Mouse (Mus musculus): Measurements from ENCODE around the gene Exoc4.

Gene Exoc4

DNA sequence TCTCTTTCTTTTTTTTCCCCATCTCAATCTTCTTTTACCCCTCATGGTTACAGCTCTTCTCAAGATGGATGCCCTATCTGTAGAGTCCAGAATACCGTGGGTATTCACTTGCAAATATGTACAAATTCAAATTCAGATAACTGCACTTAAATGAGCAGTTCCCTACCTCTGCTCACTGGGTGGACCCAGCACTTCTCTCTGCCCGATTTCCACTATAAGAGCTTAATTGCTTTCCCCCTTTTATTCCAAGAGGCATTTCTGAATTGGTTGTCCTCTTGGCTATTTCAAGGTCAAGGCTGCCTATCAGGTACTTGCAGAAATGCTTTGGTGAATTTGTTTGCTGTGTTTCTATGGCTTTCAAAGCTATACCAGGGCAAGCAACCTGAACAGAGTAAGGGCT is 521.1 kb downstream of the Exoc4 start:
- no peak for DNase-seq

DNA sequence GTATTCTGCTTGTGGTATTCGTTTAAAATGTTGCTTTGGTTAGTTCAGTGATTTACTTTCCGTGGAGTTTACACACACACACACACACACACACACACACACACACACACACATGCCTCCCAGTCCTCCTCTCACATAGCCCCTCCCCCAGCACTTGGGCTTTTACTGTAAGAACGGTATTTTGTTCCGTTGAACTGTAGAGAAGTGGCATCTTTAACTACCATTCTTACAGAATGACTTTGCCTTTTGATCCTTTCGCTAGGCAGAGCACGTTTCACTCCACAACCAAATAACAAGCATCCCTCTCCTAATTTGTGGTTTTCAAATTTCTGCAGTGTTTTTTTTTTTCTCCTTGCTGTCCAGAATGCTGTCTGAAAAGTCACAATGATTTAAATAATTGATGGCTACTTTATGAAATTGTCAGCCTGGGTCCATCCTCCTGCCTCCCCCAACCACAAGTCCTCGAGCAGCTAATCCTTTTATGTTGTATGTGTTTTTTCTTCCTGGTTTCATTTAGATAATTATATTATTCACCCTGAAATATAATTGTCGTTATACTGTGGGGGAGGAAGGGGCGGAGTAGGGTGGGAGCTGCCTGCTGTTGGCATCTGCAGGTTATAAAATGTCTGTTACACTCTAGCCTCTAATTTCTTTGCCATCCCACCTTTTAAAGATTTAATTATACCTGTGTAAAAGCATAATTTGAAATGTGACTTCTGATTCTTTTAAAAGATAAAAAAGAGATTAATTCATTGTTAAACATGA is 523.8 kb downstream of the Exoc4 start:
- no peak for DNase-seq

DNA sequence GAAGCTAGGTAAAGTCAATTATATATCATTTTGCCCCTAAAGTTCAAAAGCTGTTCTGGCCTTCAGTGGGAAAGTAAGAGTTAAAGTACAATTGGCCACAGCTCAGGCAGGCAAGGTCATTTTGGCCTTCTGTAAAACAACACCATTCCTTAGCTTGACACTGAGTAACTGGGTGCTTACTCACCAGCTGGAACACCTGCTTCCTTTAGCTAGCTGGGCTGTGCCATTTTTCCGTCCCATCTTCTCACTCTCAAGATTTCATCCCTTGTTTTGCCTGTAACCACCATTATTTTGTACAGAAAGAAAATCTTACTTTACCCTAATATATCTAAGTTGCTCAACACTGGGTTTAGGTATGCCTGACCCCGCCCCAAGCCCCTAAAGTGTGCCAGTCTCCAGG is 543.7 kb downstream of the Exoc4 start:
- DNase-seq: no peak

DNA sequence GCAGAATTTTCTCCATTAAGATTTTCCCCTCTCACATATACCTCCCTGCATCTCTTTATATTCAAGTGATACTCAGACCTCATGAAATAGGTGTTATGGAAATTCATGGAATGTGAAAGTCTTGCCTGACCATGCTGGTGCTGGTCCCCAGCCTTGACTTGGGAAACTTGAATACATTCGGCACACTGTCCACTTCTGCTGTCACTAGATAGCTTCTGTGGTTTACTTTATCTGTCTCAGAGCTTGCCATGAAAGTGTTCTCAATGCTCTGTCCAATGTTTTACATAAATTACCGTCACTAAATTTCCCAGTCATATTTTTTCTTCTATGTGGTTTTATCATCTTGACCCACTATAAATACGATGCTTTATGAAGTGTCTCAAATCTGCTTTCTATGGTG is 552.4 kb downstream of the Exoc4 start:
- no peak for DNase-seq

DNA sequence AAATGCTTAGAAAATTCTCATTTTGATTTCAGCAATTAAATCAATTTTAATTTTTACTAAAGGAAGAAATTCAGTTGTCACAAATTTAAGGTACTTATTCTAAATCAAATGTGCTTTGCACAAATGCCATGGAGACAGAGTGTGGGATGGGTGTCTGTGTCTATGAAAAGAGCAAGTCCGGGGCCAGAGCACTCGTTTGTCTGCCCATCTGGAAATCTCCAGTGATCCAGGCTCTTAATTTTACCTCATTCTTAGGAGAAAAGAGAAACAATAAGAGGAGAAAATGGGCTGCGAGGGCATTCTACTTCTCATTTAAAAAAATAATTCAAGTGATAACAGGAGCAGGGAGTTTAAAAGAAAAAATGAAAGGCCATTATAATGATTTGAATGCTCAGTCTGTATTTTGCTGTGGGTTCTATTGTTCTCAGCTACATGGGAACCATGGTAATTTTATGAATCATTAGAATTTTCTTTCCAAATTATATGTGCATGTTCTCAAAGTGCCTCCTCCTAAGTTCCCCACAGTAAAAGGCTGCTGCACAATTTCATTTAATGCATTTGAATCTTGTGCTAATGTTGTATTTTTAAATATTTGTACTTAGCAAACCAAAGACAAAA is 554.7 kb downstream of the Exoc4 start:
- no peak for DNase-seq

DNA sequence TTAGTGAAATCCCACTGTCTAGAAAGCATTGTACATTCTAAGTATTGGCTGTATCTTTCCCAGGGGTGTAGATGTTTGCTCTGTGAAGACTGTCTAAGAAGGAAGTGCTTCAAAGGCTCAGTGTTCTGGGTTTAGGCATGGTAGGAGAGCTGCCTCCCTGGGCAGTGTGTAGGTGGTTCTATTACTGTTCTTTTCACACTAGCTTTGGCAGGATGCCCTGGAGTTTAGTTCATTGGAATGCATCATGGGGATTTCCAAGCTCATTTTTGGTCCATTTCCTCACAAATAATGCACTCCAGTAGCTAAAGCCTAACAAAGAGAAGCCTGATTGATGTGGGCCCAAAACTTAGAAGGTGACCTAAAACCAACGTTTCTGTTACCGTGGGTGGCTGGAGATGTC is 555.9 kb downstream of the Exoc4 start:
- peak; percentile 12 for DNase-seq

DNA sequence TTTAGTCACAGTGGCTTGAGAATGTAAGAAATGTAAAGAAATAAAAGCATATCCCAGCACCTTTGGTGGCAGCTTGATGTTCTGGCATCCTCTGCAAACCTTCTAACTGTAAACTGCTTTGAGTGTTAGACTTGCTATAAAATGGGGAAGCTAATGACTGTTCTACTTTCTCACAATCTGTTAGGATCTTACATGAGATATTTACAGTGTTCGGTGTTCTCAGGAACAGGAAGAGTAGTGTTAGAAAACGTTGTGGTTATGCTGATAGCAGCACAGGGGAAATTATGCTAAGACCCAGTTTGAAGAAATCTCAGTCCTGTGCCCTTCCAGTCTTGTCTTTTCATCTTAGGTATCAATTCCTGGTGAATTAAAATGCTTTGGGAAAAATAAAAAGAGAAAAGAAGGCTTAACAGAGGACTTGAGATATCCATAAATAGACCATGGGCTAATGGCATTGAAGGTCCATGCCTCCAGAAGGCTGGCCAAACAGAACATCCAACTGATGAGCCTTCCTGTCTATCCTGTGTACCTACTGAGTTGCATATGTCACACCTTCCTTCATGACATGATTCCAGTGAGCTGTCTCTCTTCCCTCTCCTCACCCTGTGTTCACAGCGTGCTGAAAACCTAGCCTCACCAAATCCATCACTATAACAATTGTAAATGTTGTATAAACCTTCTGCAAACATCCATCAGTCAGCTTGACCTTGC is 557.3 kb downstream of the Exoc4 start:
- no peak for DNase-seq

DNA sequence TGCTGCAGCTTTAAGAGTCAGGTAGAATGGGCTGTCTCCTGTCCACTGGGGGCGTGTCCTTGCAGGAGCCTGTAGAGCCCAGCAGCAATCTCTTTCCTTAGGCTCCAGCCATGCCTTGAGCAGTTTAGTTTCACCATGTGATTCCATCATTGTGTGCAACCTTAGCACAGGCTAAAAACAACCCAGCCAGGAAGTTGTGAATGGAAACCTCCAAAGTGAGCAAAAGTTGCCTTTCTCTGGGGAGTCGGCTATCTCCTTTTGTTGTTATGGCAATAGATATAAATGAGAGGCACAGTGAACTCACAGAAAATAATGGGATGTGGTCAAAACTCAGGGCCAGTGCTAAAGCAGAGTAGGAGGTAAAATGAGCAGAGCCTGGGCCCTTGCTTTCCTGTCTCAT is 565.5 kb downstream of the Exoc4 start:
- no peak for DNase-seq

DNA sequence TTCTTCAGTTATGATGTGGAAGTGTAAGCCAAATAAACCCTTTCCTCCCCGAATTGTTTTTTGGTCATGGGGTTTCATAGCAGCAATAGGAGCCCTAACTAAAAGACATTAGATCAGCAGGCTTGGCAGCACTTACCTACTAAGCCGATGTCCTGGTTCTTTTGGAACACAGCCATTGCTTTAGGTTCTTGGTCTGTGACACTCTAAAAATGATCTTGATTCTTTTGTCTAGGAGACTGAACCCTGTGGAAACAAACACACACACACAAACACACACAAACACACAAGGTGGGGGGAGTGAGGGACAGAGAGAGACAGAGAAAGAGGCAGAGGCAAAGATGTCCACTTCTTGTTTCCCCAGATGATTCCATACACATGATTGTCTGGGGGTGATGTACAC is 574.3 kb downstream of the Exoc4 start:
- no peak for DNase-seq

DNA sequence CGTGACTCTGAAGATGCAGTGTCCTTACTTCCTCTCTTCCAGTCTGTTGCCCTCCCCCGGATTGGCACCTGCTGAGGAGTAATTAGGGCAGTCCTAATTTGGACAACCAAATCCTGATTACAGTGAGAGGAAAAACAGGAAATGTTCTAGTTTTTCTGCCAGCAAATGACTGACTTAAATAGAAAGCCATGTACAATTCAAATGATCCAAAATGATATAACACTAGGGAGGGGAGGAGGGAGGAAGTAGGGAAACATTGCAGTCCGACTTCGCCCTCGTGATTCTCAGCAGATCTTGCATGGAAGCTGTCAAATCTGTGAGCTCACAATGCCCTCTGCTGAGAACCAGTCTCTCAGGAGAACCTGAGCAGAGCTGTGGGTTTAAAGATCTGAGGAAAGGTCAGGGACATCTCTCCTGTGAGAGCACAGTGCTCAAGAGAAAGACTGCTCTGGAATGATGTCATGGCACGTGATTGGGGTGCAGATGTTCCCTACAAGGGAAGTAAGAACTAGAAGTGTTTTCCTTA is 575.0 kb downstream of the Exoc4 start:
- DNase-seq: peak; percentile 8

DNA sequence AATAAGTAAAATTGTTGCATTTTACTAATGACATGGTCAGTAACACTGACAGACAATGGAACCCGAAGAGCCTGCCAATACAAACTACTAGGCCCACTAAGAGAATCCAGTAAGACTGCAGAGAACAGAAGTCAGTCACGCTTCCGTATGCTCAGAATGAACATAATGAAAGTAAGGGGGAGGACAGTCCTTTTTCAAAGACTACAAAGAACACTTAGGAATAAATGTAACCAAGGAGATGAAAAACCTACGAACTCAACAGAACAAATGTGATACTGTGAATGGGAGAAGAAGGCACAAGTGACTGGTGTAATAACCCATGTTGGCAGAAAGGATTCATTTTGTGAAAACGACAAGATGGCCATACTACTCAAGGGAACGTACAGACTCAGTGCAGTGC is 579.6 kb downstream of the Exoc4 start:
- no peak for DNase-seq

DNA sequence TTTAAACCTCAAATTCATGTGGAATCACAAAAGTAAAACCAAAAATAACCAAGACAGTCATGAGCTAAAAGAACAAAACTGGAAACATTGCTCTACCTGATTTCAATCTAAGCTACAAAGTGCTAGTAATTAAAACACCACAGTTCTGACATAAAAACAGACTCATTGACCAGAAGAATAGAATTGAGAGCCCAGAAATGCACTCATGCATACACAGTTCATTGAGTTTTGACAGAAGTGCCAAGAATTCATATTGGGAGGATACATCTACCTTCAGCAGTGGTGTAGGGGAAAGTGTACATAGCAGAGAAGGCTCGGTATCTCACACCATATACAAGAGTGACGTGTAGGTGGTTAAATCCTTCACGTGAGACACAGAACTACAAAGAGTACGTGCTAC is 580.4 kb downstream of the Exoc4 start:
- DNase-seq: no peak

DNA sequence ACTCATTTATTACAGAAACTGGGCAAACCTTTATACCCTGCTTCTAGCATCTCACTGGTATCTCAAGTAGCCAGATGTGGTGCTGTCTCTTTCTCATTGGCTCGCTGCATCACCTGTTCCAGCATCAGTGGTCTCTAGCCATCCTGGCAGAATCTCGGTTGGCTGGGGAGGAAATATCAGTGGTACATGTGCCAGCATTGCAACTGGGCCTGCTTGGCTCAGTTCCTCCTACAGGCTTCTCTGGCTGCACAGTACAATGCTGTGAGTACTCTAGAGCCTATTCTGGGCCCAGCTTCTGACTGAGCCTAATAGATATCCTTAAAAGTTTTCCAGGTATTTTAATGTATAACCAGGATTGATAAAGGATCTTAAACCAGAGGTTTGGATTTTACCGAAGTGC is 582.4 kb downstream of the Exoc4 start:
- no peak for DNase-seq

DNA sequence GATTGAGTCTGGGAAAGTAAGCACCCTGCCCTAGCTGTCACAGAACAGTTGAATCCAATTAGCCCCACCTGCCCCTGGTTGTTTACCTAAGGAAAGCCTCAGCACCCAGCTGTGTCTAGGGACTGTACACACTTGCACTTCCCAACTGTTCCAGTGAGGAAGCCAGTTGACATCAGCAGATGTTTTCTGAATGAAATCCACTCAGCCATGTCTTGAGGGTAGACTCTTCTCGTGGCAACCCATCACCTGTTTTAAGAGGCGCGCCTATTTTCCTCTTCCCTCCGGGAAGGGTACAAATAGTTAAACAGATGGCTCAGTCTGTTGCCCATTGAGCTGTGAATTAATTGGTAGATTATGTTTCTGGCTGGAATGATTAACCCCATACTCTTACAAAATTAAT is 584.1 kb downstream of the Exoc4 start:
- no peak for DNase-seq

DNA sequence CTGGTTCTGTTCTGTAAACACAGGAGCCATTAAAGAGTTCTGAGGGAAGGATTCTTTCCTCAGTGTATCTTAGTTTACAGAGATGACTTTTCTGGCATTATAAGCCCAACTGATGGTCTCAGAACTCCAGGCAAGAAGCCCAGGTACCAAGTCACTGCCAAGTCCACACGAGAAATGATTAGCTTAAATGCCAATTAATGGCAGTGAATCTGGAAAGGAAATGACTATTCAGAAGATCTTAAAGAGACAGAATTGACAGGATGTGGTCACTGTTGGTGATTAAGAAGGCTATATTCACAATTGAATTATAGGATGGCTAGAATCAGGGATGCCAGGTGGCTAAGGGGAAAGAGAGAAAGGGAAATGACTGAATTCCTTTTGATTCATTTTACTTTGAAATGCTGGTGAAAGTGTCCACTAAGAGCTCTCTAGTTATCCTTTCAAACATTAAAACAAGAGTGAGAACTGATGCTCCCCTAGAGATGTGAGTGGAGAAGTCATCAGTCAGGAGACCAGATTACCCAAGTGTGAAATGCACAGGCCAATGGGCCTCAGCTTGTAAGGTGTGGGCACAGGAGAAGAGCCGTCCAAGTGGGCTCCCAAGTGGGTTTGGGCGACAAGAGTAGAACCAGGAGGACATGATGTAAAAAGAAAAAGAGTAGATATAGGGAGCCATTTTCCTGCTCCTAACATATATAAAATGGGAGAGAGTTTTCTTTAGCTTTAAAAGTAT is 587.3 kb downstream of the Exoc4 start:
- DNase-seq: no peak

DNA sequence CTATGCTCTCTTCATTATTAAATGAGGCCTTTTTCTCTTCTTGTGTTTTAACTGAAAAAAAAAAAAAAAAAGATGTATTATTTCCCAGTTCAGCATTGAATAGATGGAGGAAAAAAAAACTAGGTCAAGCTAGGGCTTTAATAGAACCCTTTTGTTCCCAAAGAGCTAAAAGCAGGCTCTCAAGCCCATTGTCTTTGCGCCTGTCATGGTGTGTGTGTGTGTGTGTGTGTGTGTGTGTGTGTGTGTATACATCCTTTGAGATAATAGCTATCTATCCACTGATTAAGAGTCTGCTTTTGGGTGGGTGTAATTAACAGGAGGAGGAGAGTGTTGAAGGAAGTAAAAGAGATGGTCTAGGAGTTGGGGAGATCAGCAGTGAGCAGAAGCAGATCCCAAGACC is 594.0 kb downstream of the Exoc4 start:
- DNase-seq: no peak

DNA sequence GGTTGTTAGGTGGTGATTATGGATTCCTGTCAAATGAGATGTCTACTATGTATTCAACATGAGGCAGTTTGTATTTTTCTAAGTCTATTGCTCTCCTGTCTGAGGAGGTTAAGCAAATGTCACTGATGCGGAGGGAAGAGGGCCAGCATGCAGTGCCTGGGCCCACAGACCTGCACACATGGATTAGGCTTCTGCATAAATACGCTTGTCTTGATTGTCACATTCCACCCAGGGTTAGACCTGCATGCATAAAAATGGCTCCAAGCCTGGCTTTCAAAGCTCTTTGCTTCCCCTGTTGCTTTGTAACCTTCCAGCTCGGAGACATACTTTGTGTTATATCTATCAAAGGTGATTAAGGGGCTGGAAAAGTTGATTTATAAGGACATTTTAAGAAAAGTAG is 610.2 kb downstream of the Exoc4 start:
- no peak for DNase-seq

DNA sequence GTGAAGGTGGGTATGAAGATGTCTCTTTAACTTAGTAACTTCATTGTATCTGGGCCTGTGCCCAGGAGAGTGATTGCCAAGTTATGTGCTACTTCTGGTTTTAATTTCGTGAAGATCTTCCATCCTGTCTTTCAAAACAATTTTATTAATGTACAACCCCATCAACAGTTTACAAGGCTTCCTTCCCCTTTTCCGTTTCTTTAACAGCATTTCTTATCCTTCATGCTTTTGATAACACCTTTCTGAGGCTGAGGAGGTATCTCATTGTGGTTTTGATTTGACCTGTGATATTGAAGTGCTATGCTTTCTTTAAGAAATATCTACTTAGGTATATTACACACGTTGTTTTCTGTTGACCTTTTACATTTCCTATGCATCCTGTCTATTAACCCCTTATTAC is 616.9 kb downstream of the Exoc4 start:
- DNase-seq: no peak

DNA sequence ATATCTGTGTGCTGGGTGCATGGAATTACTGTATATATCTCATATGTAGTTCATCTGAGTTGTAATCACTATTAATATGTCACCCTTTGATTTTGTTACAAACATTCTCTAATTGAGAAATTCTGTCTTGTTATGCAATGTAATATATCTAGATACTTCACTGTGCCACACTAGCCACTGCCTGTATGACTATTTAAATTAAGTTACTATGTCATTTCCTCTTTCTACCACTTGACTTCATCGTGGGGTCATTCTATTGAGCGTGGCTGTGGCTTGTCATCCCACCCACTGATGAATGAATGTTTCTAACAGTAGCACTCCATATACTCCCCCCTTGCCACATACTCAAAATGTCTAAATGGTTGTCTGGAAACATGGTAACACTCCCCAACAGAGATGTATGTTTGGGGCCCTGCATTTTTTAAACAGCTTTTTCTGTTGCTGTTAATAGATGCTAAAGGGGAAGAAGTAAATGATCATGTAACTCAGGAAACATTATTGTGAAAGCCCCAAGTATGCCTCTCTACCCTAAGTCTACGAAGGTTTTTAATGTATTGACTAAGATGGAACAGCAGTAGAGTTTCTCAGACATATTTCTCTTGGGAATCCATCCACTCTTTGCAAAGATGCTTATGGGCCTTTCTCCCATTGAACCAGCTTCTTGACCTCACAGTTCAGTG is 618.2 kb downstream of the Exoc4 start:
- no peak for DNase-seq

DNA sequence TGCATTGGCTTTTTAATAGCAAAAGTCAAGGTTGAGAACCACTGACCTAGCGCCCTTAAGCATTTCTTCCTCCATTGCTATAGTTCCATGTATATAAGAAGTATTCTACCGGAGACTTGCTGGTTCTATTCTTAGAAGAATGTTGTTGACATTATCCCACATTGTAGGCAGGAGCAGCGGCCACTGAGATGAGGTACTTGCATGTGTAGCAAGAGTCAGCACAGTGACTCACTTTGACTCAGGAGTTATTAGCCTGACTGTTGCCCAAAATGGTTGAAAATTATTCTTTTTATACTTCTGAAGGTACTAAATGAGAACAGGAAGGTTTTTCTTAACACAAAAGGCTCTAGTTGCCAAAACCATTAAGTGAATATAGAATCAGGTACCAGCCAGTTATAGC is 620.4 kb downstream of the Exoc4 start:
- DNase-seq: no peak

DNA sequence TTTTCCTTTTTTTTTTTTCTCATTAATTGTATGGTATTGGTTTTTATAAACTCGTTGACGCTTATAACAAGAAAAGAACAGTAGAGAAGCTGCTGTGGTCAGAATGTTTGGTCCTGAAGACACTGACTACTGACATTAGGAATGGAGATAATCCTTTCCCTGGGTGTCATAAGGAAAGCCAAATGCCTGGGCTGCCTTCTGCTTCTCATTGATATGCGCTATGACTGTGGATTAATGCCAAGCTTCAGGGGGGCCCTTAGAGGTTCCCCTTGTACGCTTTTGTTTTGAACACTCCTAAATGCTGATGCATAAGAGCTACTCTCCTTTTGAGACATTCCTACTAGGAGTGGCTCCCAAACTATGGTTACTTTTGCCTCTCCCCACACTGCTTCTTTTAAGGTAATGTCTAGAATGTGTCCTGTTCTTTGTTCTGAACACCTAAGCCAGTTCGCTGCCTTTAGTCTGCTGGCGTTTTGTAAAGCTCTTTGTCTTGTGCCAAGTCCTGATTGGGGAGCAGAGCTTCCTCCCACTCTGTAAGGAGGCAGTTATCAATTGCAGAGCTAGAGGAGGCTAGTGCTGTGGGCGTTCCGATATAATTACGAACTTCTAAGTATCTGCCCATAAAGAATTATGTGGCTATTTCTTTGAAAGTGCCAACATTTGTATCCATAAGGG is 621.7 kb downstream of the Exoc4 start:
- DNase-seq: no peak

DNA sequence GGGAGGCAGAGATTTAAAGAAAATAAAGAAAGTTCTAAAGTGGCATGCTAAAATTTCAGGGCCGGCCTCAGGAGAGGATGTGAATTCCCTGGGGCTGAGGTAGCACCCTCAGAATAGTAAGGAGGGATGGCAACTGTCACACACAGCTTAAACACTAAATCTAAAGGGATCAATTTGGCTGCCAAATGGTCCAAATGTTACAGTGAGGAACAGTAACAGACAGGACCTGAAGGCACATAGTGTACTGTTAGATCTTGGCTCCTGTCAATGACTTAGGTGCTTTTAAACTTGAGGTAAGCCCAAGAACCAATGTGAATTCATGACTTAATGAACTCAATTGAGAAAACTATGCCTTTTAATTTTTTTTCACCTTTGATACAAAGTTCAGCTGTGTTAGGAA is 622.4 kb downstream of the Exoc4 start:
- DNase-seq: no peak
